Mouse (Mus musculus) adrenal gland, postnatal 4 days (tissue): ENCODE data around the gene Gm11027. TPM values are rescaled to one million over a fixed set of nuclear protein-coding genes. Genes with fewer than 3 reads are reported as not detected.
A peak's percentile ranks its signal among the peaks of the same experiment; 100 is the strongest.
"Not testable (repeated sequence)": the region's sequence is repeated elsewhere in the genome, so short reads cannot be mapped to it uniquely, and the experiment has no call there.

Experiments
- DNase-seq, 2 experiments: peaks; one replicate each; pipeline ENCODE4 v3.0.0; 2021 to 2022; ENCODE audit warnings: low spot score in 2 of 2, mixed read lengths in 2 of 2
- long read RNA-seq, 2 experiments: library from polyadenylated mRNA; stranded (forward); transcript quantifications; one replicate each; pipeline ENCODE4 v2.0.0; 2021
- total RNA-seq, 2 experiments: library from RNA; stranded (reverse); gene quantifications; 2 replicates each; pipeline ENCODE4 v1.2.3; 2021

The Gm11027 gene
- total RNA-seq = not detected
- long read RNA-seq, experiment 1 = 0 reads
- long read RNA-seq, experiment 2 = 0 reads

- not testable (repeated sequence) for DNase-seq
Observed at GRCm38 (mm10) chr12:116275086-116275485, at the start of gene Gm11027. Gene Gm11027 (plus strand): TSS chr12:116275386.

DNA sequence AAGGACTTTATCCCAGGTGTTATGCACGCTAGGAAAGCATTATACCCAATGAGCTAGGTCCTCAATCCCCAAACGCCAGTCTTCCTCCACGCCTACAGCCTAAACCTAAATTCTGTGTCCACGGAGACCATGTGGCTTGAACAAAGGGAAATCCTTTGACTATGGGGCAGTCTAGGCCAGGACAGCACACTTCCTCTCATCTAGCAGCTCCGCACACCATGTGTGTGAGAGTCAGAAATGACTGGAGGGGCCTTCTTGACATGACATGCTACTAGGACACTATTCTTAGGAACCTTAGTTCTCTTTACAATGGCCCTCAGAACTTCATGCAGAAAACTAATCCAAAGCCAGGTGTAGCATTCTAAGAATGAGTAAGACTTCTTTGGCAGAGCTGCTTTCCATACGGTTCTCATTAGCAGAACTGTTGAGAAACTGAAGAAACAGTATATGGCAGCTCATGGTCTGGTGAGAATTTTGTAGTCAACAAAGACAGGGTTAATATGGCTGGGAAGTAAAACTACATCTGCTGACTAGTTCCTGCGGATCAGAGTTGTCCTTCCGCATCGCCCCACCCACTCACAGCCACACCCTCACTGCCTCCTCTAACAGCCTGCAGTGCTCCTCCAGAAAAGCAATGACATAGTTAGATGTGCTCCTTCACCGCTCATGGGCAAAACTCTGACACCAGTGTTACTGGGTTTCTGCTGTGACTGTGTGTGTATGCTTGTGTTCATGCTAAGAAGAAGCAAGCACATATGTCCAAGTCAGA lies 48.7 kb upstream of the Gm11027 start:
- DNase-seq = no peak

- DNase-seq = no peak
Observed at GRCm38 (mm10) chr12:116229451-116229850, 45.7 kb upstream of the Gm11027 start.

DNA sequence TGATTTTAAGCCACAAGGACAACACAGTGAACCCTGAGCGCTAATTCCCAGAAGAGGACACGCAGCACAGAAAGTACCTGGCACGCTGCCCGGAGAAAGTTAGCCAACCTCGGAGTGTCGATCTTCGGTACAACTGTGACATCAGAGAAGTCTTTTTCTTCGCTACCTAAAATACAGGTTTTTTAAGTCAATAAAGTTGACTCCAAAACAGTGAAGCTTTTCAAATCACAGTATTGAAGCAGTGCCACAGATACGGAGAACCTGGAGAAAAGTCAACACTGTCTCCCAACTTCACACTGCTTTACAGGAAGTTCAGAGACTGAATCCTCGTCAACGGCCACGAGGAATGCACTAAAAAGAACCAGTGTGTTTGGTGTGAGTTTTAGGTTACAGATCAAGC lies 43.6 kb upstream of the Gm11027 start:
- peak; percentile 37 to 48 for DNase-seq

DNA sequence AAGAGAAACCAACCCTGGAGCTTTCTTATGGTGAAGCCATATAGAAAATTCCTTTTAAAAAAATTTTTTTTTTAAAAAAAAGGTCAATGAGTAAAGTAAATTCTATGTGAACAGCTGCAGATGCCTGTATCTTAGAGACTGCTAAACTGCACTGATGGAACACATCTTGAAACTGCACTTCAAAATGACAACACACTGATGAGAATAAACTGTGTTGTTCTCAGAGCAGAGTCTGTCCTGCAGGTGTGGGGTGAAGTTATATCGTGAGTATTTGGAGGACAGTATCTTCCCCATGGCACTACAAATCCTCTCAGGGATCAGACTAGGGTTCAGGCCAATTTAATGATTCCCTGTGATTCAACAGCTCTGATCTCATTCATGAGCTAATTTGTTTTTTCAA lies 43.1 kb upstream of the Gm11027 start:
- no peak for DNase-seq

DNA sequence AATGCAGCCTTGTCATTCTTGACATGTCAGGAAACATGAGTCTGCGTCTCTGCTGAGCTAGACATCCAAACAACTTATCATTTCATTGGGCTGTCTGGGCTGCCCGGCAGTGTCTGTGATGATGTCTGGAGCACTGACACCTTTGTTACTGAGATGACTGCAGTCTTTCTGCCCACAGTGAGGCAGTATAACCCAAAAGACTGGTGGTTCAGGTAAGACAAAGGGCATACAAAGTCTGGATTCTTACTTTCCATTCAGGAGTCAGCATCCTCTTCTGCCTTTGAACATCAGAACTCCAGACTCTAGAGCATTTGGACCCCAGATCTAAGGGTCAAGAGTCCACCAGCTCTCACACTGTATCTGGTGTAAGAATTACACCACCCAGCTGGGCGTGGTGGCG lies 39.8 kb upstream of the Gm11027 start:
- DNase-seq = no peak

- no peak for DNase-seq
Observed at GRCm38 (mm10) chr12:116236658-116237057, 38.5 kb upstream of the Gm11027 start.

DNA sequence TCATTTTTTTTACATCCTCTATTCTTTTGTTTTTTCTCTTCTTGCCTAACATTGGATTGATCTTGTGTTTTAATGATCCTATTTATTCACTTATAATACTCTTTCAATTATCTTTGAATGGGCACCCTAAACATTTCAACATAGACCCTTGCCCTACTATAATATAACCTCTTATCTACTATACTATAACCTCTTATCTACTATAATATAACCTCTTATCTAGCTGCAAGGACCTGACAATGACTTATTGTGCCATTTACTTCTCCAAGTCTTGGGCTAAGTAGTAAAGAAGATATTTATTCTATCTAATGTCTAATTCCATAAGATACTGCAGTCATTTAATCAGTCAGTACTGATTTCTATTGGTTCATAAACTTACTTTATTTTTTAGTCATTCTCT lies 36.8 kb upstream of the Gm11027 start:
- no peak for DNase-seq

DNA sequence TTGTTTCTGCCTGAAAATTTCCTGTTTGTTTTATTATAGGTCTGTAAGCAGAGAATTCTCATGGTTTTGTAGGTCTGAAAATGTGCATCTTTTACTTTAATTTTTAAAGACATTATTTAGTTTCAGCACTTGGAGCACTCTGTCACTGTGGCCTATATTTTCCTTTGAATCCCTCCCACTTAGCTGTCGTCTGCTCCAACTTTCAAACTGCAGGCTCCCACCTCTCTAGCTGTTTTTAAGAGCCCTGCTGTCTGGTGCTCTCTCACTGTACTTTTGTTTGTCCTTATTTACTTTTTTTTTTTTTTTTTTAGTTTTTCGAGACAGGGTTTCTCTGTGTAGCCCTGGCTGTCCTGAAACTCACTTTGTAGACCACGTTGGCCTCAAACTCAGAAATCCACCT lies 36.4 kb upstream of the Gm11027 start:
- DNase-seq = no peak

DNA sequence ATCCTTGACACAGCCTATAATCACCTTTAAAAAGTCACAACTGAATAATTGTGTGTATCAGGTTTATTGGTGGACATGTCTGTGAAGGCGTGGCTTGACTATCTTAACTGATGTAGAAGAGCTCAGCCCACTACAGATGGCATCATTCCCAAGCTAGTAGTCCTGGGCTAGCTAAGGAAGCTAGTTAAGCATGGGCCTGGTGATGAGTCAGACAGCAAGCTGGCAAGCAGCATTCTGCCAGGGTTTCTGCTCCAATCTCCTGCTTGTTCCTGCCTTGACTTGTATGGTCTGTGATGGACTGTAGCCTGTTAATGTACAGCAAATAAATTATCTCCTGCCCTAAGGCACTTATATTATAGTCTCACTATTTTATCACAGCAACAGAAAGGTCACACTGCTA lies 30.6 kb upstream of the Gm11027 start:
- no peak for DNase-seq

DNA sequence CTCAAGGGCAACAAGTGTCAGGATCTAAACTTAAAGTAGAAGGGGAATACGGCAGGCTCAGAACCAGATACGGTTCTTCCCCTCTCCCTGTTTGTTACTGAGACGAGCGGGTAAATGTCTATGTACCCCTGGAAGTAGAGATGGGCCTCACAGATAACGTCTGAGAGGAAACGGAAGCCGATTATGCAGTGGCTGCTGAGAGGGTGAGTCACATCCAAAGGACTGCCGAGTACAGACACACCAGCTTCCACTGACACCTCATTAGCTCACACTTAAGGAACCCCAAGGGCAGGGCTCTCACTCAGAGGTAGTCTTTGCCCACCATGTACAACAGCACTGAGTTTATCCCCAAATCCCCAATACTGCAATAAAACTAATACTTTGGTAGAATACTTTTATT lies 20.5 kb upstream of the Gm11027 start:
- DNase-seq = no peak

- DNase-seq = no peak
Observed at GRCm38 (mm10) chr12:116255636-116256035, 19.6 kb upstream of the Gm11027 start.

GRCm38 (mm10) chr12:116258321-116258720 lies 16.9 kb upstream of the Gm11027 start:
- no peak for DNase-seq

DNA sequence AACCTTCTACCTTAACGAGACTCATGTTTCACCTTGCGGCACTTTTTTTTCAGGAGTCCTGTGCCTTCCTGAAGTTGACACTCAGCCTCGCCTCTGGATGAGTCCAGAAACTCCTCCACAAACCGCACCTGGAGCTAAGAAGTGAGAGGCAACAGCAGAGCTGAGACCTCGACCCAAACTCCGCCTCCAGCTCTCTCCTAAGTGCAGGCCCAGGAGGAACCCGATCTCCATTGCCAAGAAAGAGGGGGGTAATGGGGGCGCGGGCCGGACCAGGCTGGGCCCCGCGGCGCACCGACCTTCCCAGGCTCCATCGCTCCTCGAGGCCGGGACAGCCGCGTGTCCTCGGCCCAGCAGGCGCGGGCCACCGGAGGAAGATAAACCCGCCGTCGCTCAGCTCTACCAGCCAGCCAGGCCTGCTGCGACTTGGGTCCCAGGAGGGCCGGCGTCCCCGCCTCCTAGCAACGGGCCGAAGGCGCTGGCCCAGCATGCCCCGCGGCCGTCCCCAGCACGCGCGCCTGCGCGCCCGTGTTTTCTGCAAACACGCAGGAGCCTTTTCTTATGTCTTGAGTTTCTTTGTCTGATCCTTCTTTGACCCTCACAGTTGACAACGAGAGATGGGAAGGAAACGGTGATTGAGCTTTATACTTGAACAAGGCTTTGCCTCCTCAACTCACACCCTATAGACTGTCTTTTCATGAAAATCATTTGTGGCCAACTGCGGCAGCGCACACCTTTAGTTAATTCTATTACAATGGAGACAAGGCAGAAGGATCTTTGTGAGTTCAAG lies 12.4 kb upstream of the Gm11027 start, which contains the start of gene Wdr60:
Gene Wdr60, minus strand, starts transcription at position 468 of the 787 bp plus-strand sequence.
- DNase-seq = peak; percentile 77 to 80

DNA sequence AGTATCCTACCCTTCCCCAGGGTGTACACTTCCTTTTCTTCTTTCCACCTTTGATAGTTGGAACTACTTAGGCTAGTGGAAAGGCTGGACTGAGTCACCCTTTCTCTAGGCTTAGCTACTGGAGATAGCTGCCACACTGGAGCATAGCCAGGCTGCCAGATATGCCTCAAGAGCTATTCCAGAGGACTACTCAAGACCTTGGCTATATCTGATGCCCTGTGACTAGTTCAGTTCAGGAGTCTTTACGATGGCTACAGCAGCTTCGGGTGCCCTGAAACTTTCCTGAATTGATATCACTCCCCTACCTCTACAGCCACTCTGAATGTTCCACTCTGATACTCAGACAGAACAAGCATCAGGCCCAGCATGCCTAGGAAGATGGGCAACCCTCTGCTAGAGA lies 10.4 kb upstream of the Gm11027 start:
- no peak for DNase-seq

DNA sequence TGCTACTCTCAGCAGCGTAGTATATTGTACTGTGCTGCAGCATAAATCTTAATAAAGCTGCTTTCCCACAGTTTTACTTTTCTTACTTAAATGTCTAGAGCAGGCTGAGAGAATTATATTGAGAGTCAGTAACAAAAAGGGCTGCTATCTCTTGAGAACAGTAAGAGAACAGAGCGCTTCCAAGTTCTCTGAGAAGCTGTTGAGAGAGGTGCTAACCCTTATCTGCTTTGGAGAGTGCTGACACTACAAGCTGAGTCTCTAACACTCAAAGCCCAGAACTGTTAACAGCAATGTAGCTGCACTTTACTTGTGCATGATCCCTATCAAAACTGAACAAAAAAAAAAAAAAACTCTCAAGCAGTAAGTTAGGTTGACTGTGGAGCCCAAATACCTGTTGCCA lies 9.9 kb upstream of the Gm11027 start:
- DNase-seq = no peak

DNA sequence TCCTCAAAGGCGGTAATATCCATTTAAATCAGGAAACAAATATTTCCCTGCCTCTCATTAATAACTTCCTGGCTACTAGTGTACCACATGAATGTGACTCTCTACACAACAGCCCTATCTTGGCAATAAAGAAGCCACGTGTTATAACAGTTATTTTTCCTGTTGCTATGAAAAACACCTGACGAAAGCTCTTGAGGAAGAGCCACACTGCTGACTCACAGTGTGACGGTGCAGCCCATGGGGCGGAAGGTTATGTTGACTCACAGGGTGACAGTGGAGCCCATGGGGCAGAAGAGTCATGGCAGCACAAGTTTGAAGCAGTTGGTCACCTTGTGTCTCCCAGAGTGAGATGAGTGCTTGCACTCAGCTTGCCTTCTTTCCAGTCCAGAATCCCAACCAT lies 5.7 kb upstream of the Gm11027 start:
- no peak for DNase-seq

- no peak for DNase-seq
Observed at GRCm38 (mm10) chr12:116270538-116270937, 4.6 kb upstream of the Gm11027 start.

DNA sequence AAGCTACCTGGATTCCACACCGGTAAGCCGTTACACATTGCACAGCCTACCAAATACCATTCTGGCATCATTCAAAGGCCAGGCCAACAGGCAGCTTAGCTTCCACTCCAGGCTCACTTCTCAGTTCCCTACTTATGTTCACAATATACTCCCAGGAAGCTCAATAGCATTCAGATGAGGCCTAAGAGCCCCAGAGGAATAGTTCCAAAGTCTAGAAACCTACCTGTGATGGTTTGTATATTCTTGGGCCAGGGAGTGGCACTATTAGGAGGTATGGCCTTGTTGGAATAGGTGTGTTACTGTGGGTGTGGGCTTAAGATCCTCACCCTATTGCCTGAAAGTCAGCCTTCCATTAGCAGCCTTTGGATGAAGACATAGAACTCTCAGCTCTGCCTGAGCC lies 4.1 kb upstream of the Gm11027 start:
- DNase-seq = no peak

DNA sequence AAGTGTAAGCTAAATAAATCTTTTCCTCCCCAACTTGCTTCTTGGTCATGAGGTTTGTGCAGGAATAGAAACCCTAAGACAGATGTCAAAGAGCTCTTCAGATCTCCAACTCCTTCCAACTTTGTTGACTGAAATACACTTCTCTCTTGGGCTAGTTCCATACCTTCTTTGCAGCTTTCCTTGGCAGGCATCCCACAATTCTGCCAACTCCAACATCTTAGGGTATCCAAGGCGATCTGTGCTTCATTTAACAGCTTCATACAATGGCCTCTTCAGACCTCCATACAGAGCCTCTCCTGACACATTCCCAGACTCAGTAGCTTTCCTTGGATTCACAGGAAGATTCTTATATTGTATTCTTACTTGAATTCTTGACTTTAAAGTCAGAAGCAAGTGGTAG lies 1.5 kb upstream of the Gm11027 start:
- DNase-seq = no peak

DNA sequence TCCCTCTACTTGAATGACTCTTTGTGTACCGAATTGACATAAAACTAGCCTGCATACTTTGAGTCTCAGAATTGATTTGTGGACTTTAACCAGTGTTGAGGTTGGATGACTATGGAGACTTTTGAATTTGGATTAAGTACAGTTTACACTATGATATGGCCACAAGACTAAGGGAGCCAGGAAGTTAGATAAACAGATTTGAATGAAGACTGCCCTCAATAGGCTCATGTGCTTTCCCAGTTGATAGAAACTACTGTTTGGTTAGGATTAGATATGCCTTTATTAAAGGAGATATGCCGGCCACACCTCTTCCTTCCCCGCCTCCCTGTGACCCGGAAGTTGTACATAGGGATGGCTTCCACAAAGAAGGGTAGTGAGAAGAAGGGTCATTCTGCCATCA lies 445 bp downstream of the Gm11027 start:
- no peak for DNase-seq

DNA sequence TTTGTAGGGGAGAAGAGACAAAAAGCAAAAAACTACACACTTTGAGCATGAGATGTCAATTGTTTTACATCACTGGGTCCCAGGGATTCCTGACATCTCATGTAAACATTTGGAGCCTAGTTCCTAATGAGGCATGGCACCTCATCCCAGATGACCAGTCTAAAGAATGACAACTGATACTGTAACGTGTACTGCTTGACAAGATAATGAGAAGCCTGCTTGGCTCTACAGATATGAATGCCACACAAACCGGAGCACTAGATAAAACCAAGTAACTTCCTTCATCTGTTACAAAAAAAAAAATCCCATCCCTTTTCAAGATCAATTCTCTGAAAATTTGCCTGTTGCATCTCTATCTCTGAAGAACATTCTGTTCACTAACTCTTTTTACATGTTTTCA lies 1.8 kb downstream of the Gm11027 start:
- no peak for DNase-seq

GRCm38 (mm10) chr12:116278541-116278940 lies 3.4 kb downstream of the Gm11027 start:
- DNase-seq = no peak
